Mouse (Mus musculus): ENCODE measurements at regions not wholly inside any gene's neighbourhood (a gene's known extent, or its start where the extent isn't known, plus 50 kb on each side); places are given as distances from the start of the nearest gene placed in this dataset.
"Not testable (repeated sequence)": the region's sequence is repeated elsewhere in the genome, so short reads cannot be mapped to it uniquely, and the experiment has no call there.

DNA sequence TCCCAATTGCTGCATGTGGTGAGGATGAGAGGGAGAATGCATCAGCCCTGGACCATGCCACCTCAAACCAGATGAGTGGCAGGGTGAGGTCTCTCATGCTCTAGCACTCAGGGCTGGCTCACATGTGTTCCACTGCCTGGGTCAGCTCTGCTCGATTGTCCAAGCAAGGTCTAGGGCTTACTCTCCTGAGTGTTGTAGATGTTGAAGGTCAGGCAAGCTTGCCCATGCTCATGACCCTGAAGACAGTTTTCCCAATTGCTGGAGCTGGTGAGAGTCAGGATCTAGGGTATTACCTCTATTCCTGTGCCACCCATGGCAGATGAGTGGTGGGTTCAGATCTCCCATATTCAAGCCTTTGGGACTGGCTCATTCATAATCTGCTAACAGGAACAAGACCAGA lies 121.2 kb upstream of the Slitrk1 start:
- DNase-seq (ENCODE audit: inconsistent age in 2 of 2, low spot score in 1 of 2): no peak

DNA sequence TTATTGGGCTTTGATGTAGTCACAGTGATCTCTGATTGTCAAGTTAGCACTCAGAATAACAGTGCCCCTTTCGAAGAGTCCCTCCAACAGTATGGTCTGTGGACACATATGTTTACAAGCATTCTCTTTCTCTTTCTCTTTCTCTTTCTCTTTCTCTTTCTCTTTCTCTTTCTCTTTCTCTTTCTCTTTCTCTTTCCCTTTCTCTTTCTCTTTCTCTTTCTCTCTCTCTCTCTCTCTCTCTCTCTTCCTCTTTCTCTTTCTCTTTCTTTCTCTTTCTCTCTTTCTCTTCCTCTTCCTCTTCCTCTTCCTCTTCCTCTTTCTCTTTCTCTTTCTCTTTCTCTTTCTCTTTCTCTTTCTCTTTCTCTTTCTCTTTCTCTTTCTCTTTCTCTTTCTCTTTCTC lies 81.0 kb upstream of the Slitrk1 start:
- not testable (repeated sequence) for DNase-seq (ENCODE audit: inconsistent age in 2 of 2, low spot score in 1 of 2)

DNA sequence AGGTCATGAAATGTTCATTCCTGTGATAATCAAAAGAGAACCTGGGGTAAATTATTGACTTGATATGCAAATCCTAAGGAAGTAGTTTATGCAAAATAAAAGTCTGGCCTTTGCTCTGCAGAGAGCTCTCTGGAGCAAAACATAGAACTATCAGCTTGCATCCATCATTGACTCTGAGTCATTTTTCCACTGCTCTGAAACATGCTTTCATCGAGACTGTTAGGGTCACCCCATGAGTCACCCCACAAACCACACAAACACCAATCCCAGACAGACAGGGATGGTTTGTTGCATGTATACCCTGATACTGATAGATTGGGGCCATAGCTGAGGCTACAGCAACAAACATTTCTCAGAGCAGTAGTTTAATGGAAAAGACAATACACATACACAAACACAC lies 62.9 kb upstream of the Slitrk1 start:
- no peak for DNase-seq (ENCODE audit: inconsistent age in 2 of 2, low spot score in 1 of 2)

DNA sequence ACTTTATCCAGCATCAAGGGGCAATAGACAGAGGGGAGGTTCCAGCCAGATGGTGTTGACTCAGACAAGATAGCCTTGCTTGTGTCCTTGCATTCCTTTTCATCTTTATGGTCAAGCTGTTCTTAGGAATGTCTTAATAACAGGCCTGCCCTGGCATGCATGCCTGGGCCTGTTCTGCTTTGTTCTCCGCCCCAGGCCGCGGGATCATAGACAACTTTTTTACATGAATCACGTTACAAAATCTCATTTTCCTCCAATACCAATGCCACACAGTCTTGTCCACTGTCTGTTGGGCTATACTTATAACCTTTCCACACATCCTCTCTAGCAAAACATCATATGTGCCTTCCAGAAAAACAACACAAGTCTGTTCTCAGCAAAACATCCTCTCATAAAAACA lies 60.1 kb upstream of the Slitrk1 start:
- DNase-seq (ENCODE audit: inconsistent age in 2 of 2, low spot score in 1 of 2): peak in 1 of 2 experiments; percentile 9

Data from adrenal gland, adult (tissue).